Mouse (Mus musculus) neural tube, embryonic 10.5 days (tissue): ENCODE measurements around the gene Csl.

Experiments
- DNase-seq: peaks from one replicate; pipeline ENCODE4 v3.0.0-alpha.2; 2017; ENCODE audit warnings: low spot score; ENCODE audit errors: extremely low spot score

Gene Csl

GRCm38 (mm10) chr10:99759558-99759957 lies at the start of gene Csl:
Gene Csl (minus strand): TSS chr10:99759658.
- DNase-seq: no peak

- DNase-seq: no peak
These were observed 30.0 kb upstream of the Csl start for GRCm38 (mm10) chr10:99789418-99789817.

DNA sequence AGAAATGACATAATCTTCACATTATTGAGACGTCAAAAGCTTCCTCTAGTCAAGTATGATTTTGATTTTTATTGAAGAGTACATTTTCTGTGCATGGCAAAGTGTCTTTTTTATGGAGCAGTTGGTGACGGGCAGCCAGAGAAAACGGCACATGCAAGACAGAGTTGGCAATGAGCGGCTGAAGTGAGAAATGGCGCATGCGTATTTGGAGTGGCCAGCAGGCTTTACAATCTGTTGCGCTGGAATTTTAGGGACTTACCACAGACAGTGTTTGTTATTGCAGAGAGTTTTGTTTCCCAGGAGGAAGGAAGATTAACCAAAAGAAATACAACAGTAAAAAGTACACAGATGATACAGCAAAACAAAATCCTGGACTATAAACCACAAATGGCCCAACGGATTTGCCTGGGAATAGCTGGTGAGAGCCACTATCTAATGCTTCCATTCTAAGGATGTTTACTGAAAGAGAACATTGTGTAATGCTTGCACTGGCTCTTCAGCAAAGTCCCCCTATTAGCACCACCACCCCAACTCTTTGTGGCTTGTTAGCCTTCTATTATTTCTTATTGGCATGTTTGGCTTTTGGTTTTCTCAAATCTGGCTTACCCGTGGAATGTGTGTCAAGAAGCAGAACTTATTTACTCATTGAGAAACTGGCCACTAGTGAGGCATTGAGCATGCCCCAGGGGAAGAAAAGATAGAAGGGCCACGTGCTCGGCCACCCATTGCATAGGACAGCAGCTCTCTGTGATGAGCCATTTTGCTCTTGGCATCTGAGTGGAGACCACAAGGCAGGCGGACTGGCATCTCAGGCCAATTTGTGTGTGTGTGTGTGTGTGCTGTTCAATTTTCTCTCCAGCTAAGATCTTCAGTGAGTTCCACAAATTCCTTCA lies 15.0 kb upstream of the Csl start:
- DNase-seq: no peak

- no peak for DNase-seq
These were observed 9.3 kb downstream of the Csl start for GRCm38 (mm10) chr10:99750146-99750545.

DNA sequence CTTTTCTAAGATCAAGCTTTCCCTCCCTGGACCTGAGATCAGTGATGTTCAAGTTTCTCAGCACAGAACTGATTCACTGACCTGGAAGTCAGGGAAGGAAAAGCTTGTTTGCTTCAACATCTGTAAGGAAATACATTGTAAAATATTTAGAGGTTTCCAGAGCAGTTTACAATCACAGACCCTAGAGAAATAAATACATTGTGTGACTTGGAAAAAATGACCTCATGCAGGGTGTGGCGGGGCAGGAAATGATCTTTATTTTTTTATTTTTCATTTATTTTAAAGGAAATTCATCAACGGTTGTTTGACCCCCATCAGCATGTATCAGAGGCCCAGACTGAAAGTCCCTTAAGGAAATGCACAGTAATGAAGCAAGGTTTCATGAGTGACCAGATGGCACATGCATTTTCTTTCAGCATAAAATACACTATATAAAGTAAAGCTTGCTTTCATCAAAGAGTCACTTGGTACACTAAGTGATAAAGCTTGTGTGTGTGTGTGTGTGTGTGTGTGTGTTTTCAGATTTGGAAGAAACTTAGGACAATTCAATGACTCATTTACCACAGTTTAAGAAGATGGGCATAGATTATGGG lies 10.7 kb downstream of the Csl start:
- no peak for DNase-seq

DNA sequence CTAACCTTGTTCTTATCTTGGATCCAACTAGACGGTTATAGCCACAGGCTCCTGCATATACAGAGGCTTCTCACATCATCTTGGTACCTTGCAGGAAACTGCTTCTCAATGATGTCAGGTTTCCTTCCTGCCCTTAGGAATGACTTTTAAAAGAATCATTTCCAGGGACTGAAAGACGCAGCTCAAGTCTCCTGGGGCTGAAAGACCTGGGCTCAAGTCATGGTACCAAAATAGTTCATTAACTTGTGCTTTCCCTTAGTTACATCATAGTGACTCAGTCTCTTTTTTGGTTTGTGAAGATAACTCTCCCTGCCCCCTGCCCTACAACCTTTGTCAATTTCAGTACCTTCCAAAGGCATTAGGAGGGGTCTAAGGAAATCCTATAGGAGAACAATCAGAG lies 11.4 kb downstream of the Csl start:
- DNase-seq: no peak

DNA sequence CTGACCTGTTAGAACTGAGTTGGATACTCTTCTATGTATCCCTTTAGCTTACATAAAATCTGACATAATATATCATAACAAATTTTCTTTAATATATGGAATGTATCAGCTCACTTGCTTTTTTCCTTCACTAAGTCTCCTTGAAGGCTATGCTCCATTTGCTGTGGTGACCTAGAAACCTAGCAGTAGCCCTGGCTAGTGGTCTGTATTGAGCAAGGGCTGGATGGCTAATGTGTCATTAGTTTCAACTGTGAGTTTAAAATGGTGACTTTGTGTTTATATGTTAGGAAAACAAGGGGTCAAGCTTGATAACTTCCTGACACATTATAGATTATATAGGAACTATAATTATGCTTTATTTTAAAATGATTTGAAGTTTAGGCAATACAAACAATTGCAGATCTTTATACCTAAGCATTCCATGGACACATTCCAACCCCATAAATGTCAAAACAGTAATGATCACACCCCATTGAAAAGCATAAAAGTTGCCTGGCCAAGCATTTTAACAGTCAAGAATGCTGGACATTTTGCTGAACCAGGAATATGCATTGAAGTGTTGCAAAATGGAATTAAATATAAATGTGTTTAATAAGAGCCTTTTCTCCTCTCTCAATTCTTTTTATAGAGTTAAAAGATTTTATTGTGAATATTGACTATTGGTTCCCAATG lies 17.7 kb downstream of the Csl start:
- no peak for DNase-seq

DNA sequence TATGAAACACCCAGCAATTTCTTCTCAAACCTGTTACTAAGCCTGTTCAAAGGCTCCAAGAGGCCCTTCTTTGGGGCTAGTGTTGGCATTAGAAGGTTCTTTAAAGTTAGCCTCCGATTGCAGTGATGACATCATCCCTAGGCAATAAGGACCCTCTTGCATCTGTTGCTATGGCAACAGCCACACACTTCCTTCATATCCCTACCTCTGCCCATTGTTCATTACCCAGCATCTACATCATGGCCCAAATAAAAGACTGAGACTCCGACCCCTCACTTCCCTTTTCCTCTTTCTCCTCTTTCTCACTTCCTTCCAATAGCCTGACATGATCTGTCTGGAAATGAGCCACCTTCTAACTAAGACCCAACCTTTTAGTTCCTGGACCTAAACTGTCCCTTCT lies 46.3 kb downstream of the Csl start:
- no peak for DNase-seq

DNA sequence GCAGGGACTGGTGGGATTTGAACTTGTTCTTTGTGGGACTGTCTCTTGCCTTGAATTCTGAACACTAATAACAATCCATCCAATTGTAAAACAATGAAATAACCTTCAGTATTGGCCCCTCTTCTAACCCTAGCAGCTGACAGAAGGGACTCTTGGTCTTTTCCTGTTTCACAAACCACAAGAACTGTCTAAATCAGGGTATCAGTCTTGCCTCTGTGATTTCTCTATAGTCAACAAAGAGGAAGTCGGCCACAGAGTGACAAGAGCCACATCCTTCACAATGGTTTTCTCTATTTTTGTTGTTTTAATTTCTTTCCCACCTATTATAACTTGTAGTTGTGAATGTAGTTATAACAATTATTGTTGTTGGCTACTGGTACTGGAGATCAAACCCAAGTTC lies 47.9 kb downstream of the Csl start:
- no peak for DNase-seq
